Mouse (Mus musculus) thymus, adult 2 months (tissue): ENCODE measurements around the gene Lrrc45.

Source experiments
- CTCF ChIP-seq: fragments of 200-500 bp; IDR thresholded peaks from 2 replicates; pipeline ENCODE4 v1.5.1; 2012; ENCODE audit warnings: mild to moderate bottlenecking, control low read depth, low read length, moderate library complexity, borderline replicate concordance; ENCODE audit not compliant: control insufficient read depth, poor library complexity, insufficient read depth; ENCODE audit errors: extremely low read depth
- POLR2A ChIP-seq: fragments of 200-500 bp; IDR thresholded peaks from 2 replicates; pipeline ENCODE4 v1.6.1; 2012; ENCODE audit warnings: mild to moderate bottlenecking, low read length, control low read depth, moderate library complexity; ENCODE audit not compliant: control insufficient read depth, poor library complexity, insufficient read depth; ENCODE audit errors: extremely low read depth

- TF ChIP-seq POLR2A (no peak), CTCF (no peak)
These were observed 48.3 kb upstream of the Lrrc45 start for GRCm38 (mm10) chr11:120665406-120665805.
